Mouse (Mus musculus): ENCODE measurements around the gene Lmf1. TPM values are rescaled to one million over a fixed set of nuclear protein-coding genes. Genes with fewer than 3 reads are reported as not detected.

Lmf1 gene
- polyA plus RNA-seq, 1 experiment from 2014 or later = 36.8 TPM

- no peak for DNase-seq (ENCODE audit: low spot score)
- Histone ChIP-seq H3K36me3 (peaks cover 66% of the 10 kb centered on the region), H3K9me3 (0 out of 2 replicates have a peak, but pooled peaks cover 3% of the 10 kb centered on the region), H3K27me3 (ENCODE audit: insufficient read depth, poor library complexity, severe bottlenecking) (no peaks in the 10 kb centered on the region), H3K27ac (no peak overlapping the region), H3K4me3 (no peak overlapping the region), H3K4me1 (peaks cover 34% of the 10 kb centered on the region)
- 85% methylated on average over 4 of the region's 4 CpGs for WGBS
Measured at GRCm38 (mm10) chr17:25590985-25591384, 12.1 kb downstream of the Lmf1 start.

GRCm38 (mm10) chr17:25592336-25592735 lies 13.5 kb downstream of the Lmf1 start:
- no peaks in the 10 kb centered on the region for H3K27me3 ChIP-seq (ENCODE audit: insufficient read depth, poor library complexity, severe bottlenecking)

GRCm38 (mm10) chr17:25593411-25594261 lies 14.8 kb downstream of the Lmf1 start:
- Histone ChIP-seq H3K27me3 (ENCODE audit: insufficient read depth, poor library complexity, severe bottlenecking) (no peaks in the 10 kb centered on the region), H3K4me1 (peaks cover 34% of the 10 kb centered on the region), H3K36me3 (peaks cover 55% of the 10 kb centered on the region), H3K4me3 (no peak overlapping the region), H3K9me3 (0 out of 2 replicates have a peak, but pooled peaks cover 3% of the 10 kb centered on the region), H3K27ac (peak overlapping the region; percentile 37)
- WGBS = 67% methylated on average over 22 of the region's 22 CpGs
- DNase-seq (ENCODE audit: low spot score) = no peak

More at GRCm38 (mm10) chr17:25592336-25592735, 13.5 kb downstream of the Lmf1 start:
- WGBS = 77% methylated on average over 6 of the region's 6 CpGs
- Histone ChIP-seq H3K27ac (peak overlapping the region; percentile 5; the same call in 1 of the 2 replicates), H3K36me3 (peaks cover 64% of the 10 kb centered on the region), H3K4me3 (no peak overlapping the region), H3K4me1 (peaks cover 34% of the 10 kb centered on the region), H3K9me3 (0 out of 2 replicates have a peak, but pooled peaks cover 3% of the 10 kb centered on the region)
- DNase-seq (ENCODE audit: low spot score) = no peak

GRCm38 (mm10) chr17:25595495-25595894 lies 16.6 kb downstream of the Lmf1 start:
- Histone ChIP-seq H3K27ac (no peak overlapping the region), H3K4me1 (peaks cover 52% of the 10 kb centered on the region)

GRCm38 (mm10) chr17:25597537-25597936 lies 18.7 kb downstream of the Lmf1 start:
- no peak overlapping the region for H3K4me3 ChIP-seq
- no peaks in the 10 kb centered on the region for H3K27me3 ChIP-seq (ENCODE audit: insufficient read depth, poor library complexity, severe bottlenecking)
- DNase-seq (ENCODE audit: low spot score) = no peak
- WGBS = 60% methylated on average over 3 of the region's 3 CpGs
- peaks cover 21% of the 10 kb centered on the region for H3K36me3 ChIP-seq
- H3K9me3 ChIP-seq = no peaks in the 10 kb centered on the region
- H3K4me1 ChIP-seq = peaks cover 68% of the 10 kb centered on the region
- H3K27ac ChIP-seq = no peak overlapping the region

More at GRCm38 (mm10) chr17:25595495-25595894, 16.6 kb downstream of the Lmf1 start:
- 66% methylated on average over 5 of the region's 5 CpGs for WGBS
- H3K9me3 ChIP-seq = 0 out of 2 replicates have a peak, but pooled peaks cover 3% of the 10 kb centered on the region
- H3K27me3 ChIP-seq (ENCODE audit: insufficient read depth, poor library complexity, severe bottlenecking) = no peaks in the 10 kb centered on the region
- no peak for DNase-seq (ENCODE audit: low spot score)
- H3K36me3 ChIP-seq = peaks cover 36% of the 10 kb centered on the region
- no peak overlapping the region for H3K4me3 ChIP-seq

- Histone ChIP-seq H3K4me3 (no peak overlapping the region), H3K9me3 (no peaks in the 10 kb centered on the region), H3K36me3 (peaks cover 6% of the 10 kb centered on the region; the same call in 1 of the 2 replicates), H3K27me3 (ENCODE audit: insufficient read depth, poor library complexity, severe bottlenecking) (no peaks in the 10 kb centered on the region), H3K4me1 (peaks cover 71% of the 10 kb centered on the region), H3K27ac (peak overlapping the region; percentile 4; the same call in 1 of the 2 replicates)
- 75% methylated on average over 8 of the region's 8 CpGs for WGBS
- DNase-seq (ENCODE audit: low spot score) = no peak
Measured at GRCm38 (mm10) chr17:25602366-25602765, 23.5 kb downstream of the Lmf1 start.

GRCm38 (mm10) chr17:25604234-25604633 lies 25.3 kb downstream of the Lmf1 start:
- H3K27me3 ChIP-seq (ENCODE audit: insufficient read depth, poor library complexity, severe bottlenecking) = no peaks in the 10 kb centered on the region
- no peak for DNase-seq (ENCODE audit: low spot score)
- no peaks in the 10 kb centered on the region for H3K9me3 ChIP-seq
- peaks cover 15% of the 10 kb centered on the region for H3K36me3 ChIP-seq
- 64% methylated on average over 5 of the region's 5 CpGs for WGBS
- H3K4me3 ChIP-seq = no peak overlapping the region
- H3K4me1 ChIP-seq = peaks cover 76% of the 10 kb centered on the region
- no peak overlapping the region for H3K27ac ChIP-seq

- peaks cover 72% of the 10 kb centered on the region for H3K4me1 ChIP-seq
- H3K27ac ChIP-seq = no peak overlapping the region
- peaks cover 28% of the 10 kb centered on the region for H3K36me3 ChIP-seq
- no peak overlapping the region for H3K4me3 ChIP-seq
- no peak for DNase-seq (ENCODE audit: low spot score)
- H3K27me3 ChIP-seq (ENCODE audit: insufficient read depth, poor library complexity, severe bottlenecking) = no peaks in the 10 kb centered on the region
- no peaks in the 10 kb centered on the region for H3K9me3 ChIP-seq
- 86% methylated on average over 11 of the region's 11 CpGs for WGBS
Measured at GRCm38 (mm10) chr17:25608137-25608785, 29.4 kb downstream of the Lmf1 start.

- peaks cover 67% of the 10 kb centered on the region for H3K4me1 ChIP-seq
- WGBS = 62% methylated on average over 10 of the region's 10 CpGs
- no peak for DNase-seq (ENCODE audit: low spot score)
- H3K4me3 ChIP-seq = no peak overlapping the region
- H3K9me3 ChIP-seq = no peaks in the 10 kb centered on the region
- peak overlapping the region; percentile 56 for H3K27ac ChIP-seq
- no peaks in the 10 kb centered on the region for H3K27me3 ChIP-seq (ENCODE audit: insufficient read depth, poor library complexity, severe bottlenecking)
- H3K36me3 ChIP-seq = peaks cover 34% of the 10 kb centered on the region
Measured at GRCm38 (mm10) chr17:25608821-25609505, 30.1 kb downstream of the Lmf1 start.

GRCm38 (mm10) chr17:25609506-25609828 lies 30.6 kb downstream of the Lmf1 start:
- 71% methylated on average over 3 of the region's 3 CpGs for WGBS
- no peaks in the 10 kb centered on the region for H3K9me3 ChIP-seq
- no peak overlapping the region for H3K4me3 ChIP-seq
- peak overlapping the region; percentile 56; the same call in 1 of the 2 replicates for H3K27ac ChIP-seq
- H3K4me1 ChIP-seq = peaks cover 62% of the 10 kb centered on the region
- peaks cover 39% of the 10 kb centered on the region for H3K36me3 ChIP-seq
- DNase-seq (ENCODE audit: low spot score) = no peak
- no peaks in the 10 kb centered on the region for H3K27me3 ChIP-seq (ENCODE audit: insufficient read depth, poor library complexity, severe bottlenecking)

- peak overlapping the region; percentile 24; the same call in 1 of the 2 replicates for H3K4me3 ChIP-seq
- DNase-seq (ENCODE audit: low spot score) = no peak
- 0 out of 2 replicates have a peak overlapping the region, but pooled peaks have one; percentile 10 for H3K27ac ChIP-seq
- 41% methylated on average over 9 of the region's 9 CpGs for WGBS
- H3K36me3 ChIP-seq = peaks cover 46% of the 10 kb centered on the region
- H3K27me3 ChIP-seq (ENCODE audit: insufficient read depth, poor library complexity, severe bottlenecking) = no peaks in the 10 kb centered on the region
- peaks cover 57% of the 10 kb centered on the region for H3K4me1 ChIP-seq
- H3K9me3 ChIP-seq = no peaks in the 10 kb centered on the region
Measured at GRCm38 (mm10) chr17:25610151-25610550, 31.3 kb downstream of the Lmf1 start.

GRCm38 (mm10) chr17:25612537-25612936 lies 33.7 kb downstream of the Lmf1 start:
- Histone ChIP-seq H3K9me3 (no peaks in the 10 kb centered on the region), H3K4me1 (peaks cover 44% of the 10 kb centered on the region), H3K27ac (no peak overlapping the region), H3K27me3 (ENCODE audit: insufficient read depth, poor library complexity, severe bottlenecking) (no peaks in the 10 kb centered on the region), H3K36me3 (peaks cover 60% of the 10 kb centered on the region), H3K4me3 (no peak overlapping the region)
- no peak for DNase-seq (ENCODE audit: low spot score)
- WGBS = 85% methylated on average over 9 of the region's 9 CpGs

Data from heart, embryonic 10.5 days (tissue).